Mouse (Mus musculus): ENCODE measurements around the gene Acadvl. TPM values are rescaled to one million over a fixed set of nuclear protein-coding genes. Genes with fewer than 3 reads are reported as not detected.

The Acadvl gene
- polyA plus RNA-seq, 1 experiment from 2014 or later, result 61.7 TPM

GRCm38 (mm10) chr11:69999666-70000065 is 15.5 kb downstream of the Acadvl start:
- H3K9me3 ChIP-seq (replicated peaks), result no peaks in the 10 kb centered on the region
- H3K4me3 ChIP-seq (replicated peaks), result peak overlapping the region; percentile 84
- H3K4me2 ChIP-seq, result peak overlapping the region; percentile 79
- no peaks in the 10 kb centered on the region for H3K27me3 ChIP-seq (replicated peaks)
- H3K27ac ChIP-seq (replicated peaks), result peak overlapping the region; percentile 99
- H3K36me3 ChIP-seq, result peaks cover 24% of the 10 kb centered on the region
- H3K4me1 ChIP-seq, result peaks cover 63% of the 10 kb centered on the region
- no peak overlapping the region for H3K9ac ChIP-seq (replicated peaks)
- WGBS, result 71% methylated on average over 8 of the region's 8 CpGs
- no peak for ATAC-seq (ENCODE audit: low FRiP score)

DNA sequence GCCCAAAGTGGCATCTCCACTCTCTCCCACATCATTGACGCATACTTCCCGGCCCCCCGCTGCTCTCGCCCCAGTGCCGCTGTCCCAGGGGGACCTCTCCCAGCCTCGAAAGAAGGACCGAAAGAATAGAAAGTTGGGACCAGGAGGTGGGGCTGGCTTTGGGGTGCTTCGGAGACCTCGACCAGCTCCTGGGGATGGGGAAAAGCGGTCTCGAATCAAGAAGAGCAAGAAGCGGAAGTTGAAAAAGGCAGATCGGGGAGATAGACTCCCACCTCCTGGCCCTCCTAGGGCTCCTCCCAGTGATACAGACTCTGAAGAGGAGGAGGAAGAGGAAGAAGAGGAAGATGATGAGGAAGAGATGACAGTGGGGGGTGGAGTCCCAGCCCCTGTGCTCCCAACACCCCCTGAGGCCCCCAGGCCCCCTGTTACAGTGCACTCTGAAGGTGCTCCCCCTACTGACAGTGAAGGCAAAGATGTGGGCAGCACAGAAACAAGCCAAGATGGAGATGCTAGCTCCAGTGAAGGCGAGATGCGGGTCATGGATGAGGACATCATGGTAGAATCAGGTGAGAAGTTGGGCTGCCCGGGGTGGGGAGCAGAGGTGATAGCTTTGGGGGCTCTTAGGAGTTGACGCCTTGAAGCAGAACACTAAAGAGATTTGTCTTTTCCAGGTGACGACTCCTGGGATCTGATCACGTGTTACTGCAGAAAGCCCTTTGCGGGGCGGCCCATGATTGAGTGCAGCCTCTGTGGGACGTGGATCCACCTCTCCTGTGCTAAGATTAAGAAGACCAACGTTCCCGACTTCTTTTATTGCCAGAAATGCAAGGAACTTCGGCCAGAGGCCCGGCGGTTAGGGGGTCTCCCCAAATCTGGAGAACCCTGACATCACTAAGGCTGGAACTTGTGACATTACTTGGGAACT is 16.4 kb downstream of the Acadvl start:
- Histone ChIP-seq H3K4me3 (replicated peaks) (no peak overlapping the region), H3K9me3 (replicated peaks) (no peaks in the 10 kb centered on the region), H3K27me3 (replicated peaks) (no peaks in the 10 kb centered on the region), H3K9ac (replicated peaks) (no peak overlapping the region), H3K36me3 (peaks cover 30% of the 10 kb centered on the region), H3K4me1 (peaks cover 63% of the 10 kb centered on the region), H3K27ac (replicated peaks) (no peak overlapping the region), H3K4me2 (no peak overlapping the region)
- 94% methylated on average over 27 of the region's 27 CpGs for WGBS
- ATAC-seq (ENCODE audit: low FRiP score), result no peak

GRCm38 (mm10) chr11:69997070-69997509 is 18.1 kb downstream of the Acadvl start:
- under 1% methylated on average over 39 of the region's 44 CpGs for whole genome bisulfite sequencing
- H3K27me3 ChIP-seq (replicated peaks), result no peaks in the 10 kb centered on the region
- H3K9ac ChIP-seq (replicated peaks), result peak overlapping the region; percentile 83
- peak overlapping the region; percentile 94 for H3K27ac ChIP-seq (replicated peaks)
- H3K36me3 ChIP-seq, result peaks cover 36% of the 10 kb centered on the region
- H3K4me2 ChIP-seq, result peak overlapping the region; percentile 73
- H3K4me3 ChIP-seq (replicated peaks), result peak overlapping the region; percentile 89
- H3K4me1 ChIP-seq, result peaks cover 56% of the 10 kb centered on the region
- peak; percentile 9 for ATAC-seq (ENCODE audit: low FRiP score)
- no peaks in the 10 kb centered on the region for H3K9me3 ChIP-seq (replicated peaks)

DNA sequence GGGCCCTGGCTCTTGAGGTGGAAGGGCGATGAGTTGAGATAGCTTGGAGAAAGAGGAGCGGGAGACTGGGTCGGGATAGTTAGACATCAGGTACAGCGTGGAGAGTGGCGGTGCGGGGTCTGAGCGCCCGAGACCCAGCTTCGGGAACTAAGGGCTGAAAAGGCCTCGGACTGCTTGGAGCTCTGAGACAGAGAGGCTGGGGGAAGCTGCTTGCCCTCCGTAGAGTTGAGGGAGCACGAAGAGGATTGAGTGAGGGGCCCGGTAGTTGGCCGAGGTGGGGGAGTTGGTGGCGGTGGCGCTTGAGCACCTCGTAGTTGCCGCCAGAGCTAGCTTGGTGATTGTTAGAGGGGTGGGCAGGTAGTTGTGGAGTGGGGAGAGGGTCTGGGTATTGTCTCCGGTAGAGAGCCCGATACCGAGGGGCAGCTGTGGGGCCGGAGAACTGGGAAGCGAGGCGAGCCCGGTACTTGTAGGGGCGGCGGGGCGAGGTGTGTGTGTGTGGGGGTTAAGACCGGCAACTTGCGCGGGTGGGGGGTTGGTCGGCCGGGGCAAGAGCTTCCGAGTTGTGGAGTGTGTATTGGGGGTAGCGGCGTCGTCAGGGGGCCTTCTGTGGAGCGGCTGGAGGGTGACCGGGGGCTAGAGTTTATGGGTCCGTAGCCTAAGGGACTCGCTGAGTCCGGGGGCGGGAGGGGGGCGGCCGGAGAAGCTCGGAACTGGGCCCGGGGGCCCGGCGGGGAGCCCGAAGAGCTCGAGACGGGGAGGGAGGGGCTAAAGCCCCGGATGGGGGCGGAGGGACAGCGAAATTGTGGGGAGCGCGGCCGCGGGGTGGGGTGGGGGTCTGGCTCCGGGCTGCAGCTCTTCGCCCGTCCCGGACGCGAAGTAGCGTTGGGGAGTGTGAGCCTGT is 18.8 kb downstream of the Acadvl start:
- peak overlapping the region; percentile 73 for H3K4me2 ChIP-seq
- peak overlapping the region; percentile 89 for H3K4me3 ChIP-seq (replicated peaks)
- ATAC-seq (ENCODE audit: low FRiP score), result peak; percentile 9
- H3K4me1 ChIP-seq, result peaks cover 49% of the 10 kb centered on the region
- H3K27me3 ChIP-seq (replicated peaks), result no peaks in the 10 kb centered on the region
- peaks cover 36% of the 10 kb centered on the region for H3K36me3 ChIP-seq
- no peaks in the 10 kb centered on the region for H3K9me3 ChIP-seq (replicated peaks)
- H3K27ac ChIP-seq (replicated peaks), result peak overlapping the region; percentile 94
- peak overlapping the region; percentile 83 for H3K9ac ChIP-seq (replicated peaks)
- 2% methylated on average over 66 of the region's 66 CpGs for WGBS

GRCm38 (mm10) chr11:69995391-69995960 is 19.7 kb downstream of the Acadvl start, which contains the start of gene Phf23:
Phf23 (plus strand) TSS chr11:69995777.
- H3K4me2 ChIP-seq, result peak within 1 kb of the TSS; percentile 73
- no peaks in the 10 kb centered on the region for H3K9me3 ChIP-seq (replicated peaks)
- peaks cover 36% of the 10 kb centered on the region for H3K36me3 ChIP-seq
- peak; percentile 82 for ATAC-seq (ENCODE audit: low FRiP score)
- H3K27ac ChIP-seq (replicated peaks), result peak within 1 kb of the TSS; percentile 94
- peak within 1 kb of the TSS; percentile 83 for H3K9ac ChIP-seq (replicated peaks)
- H3K27me3 ChIP-seq (replicated peaks), result no peaks in the 10 kb centered on the region
- H3K4me3 ChIP-seq (replicated peaks), result peak within 1 kb of the TSS; percentile 89
- peaks cover 47% of the 10 kb centered on the region for H3K4me1 ChIP-seq
- under 1% methylated on average over 36 of the region's 36 CpGs for WGBS

DNA sequence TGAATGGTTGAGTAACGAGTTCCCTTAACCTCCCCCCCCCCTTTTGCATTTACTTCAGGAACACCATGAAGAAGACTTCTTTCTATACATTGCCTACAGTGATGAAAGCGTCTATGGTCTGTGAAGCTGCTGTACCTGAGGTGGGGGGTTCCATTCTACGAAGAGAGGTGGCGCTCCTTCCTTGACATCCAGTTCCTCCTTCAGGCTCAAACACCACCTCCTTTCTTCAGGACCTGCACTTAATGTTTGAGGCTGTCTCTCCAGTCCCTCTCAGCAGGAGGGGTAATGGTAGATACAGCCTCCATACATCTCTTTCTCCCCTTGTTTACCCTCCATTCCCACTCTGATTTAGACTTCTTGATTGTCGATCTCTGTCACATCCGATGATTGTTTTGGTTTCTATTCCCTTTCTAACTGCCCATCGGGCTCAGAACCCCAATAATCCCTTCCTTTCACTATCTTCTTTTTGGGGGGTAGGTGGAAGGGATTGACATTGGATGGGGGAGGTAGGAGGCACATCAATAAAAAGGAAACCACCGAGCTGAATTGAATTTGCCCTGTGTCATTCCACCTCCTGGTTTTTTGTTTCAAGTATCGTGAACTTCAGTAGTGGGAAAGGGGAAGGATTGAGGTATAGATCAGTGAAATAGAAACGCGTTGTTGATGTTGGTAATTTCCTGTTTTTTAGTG is 20.7 kb downstream of the Acadvl start:
- Histone ChIP-seq H3K27ac (replicated peaks) (peak overlapping the region; percentile 33; the same call in 1 of the 2 replicates), H3K36me3 (peaks cover 39% of the 10 kb centered on the region), H3K9ac (replicated peaks) (no peak overlapping the region), H3K4me3 (replicated peaks) (peak overlapping the region; percentile 89; the same call in 1 of the 2 replicates), H3K4me1 (peaks cover 45% of the 10 kb centered on the region), H3K27me3 (replicated peaks) (no peaks in the 10 kb centered on the region), H3K4me2 (peak overlapping the region; percentile 73), H3K9me3 (replicated peaks) (no peaks in the 10 kb centered on the region)
- ATAC-seq (ENCODE audit: low FRiP score), result no peak
- WGBS, result 89% methylated on average over 11 of the region's 11 CpGs

DNA sequence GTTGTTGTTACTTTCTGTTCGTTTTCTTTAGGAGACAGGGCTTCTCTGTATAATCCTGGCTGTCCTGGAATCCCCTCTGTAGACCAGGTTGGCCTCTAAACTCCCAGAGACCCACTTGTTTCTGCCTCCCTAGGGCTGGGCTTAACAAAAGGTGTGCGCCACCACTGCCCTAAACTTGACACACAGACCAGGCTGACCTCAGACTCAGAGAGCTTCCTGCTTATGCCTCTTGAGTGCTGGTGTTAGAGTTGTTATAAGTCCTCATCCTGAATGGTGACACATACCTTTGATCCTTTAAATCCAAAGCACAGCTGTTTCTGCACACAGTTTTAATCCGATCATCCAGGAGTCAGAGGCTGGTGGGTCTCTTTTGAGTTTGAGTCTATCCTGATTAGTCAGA is 22.3 kb downstream of the Acadvl start:
- Histone ChIP-seq H3K36me3 (peaks cover 39% of the 10 kb centered on the region), H3K4me2 (peak overlapping the region; percentile 74), H3K27ac (replicated peaks) (0 out of 2 replicates have a peak overlapping the region, but pooled peaks have one; percentile 15), H3K27me3 (replicated peaks) (no peaks in the 10 kb centered on the region), H3K4me1 (peaks cover 34% of the 10 kb centered on the region), H3K9me3 (replicated peaks) (no peaks in the 10 kb centered on the region), H3K4me3 (replicated peaks) (peak overlapping the region; percentile 77), H3K9ac (replicated peaks) (peak overlapping the region; percentile 92; the same call in 1 of the 2 replicates)
- WGBS, result 85% methylated on average over 3 of the region's 3 CpGs
- no peak for ATAC-seq (ENCODE audit: low FRiP score)

DNA sequence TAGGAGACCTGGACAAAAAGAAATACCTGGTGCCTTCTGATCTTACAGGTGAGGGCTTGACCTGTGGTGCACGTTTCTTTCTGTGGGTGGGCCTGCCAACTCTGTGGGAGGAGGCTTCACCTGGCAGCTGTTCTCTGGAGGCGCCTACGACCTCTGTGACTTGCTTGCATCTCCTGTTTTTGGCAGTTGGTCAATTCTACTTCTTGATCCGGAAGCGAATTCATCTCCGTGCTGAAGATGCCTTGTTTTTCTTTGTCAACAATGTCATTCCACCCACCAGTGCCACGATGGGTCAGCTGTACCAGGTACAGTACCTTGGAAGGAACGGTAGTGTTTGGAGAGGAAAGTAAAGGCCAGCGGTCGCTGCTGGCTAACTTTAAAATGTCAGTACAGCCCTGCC is 22.8 kb downstream of the Acadvl start:
- H3K36me3 ChIP-seq, result peaks cover 43% of the 10 kb centered on the region
- peak overlapping the region; percentile 77 for H3K4me3 ChIP-seq (replicated peaks)
- H3K4me2 ChIP-seq, result peak overlapping the region; percentile 74
- peak overlapping the region; percentile 92 for H3K9ac ChIP-seq (replicated peaks)
- 88% methylated on average over 10 of the region's 10 CpGs for WGBS
- no peak for ATAC-seq (ENCODE audit: low FRiP score)
- H3K27ac ChIP-seq (replicated peaks), result peak overlapping the region; percentile 15; the same call in 1 of the 2 replicates
- no peaks in the 10 kb centered on the region for H3K27me3 ChIP-seq (replicated peaks)
- peaks cover 29% of the 10 kb centered on the region for H3K4me1 ChIP-seq
- no peaks in the 10 kb centered on the region for H3K9me3 ChIP-seq (replicated peaks)

- Histone ChIP-seq H3K36me3 (peaks cover 50% of the 10 kb centered on the region), H3K27me3 (replicated peaks) (no peaks in the 10 kb centered on the region), H3K4me2 (peak overlapping the region; percentile 74), H3K4me1 (peaks cover 27% of the 10 kb centered on the region), H3K9me3 (replicated peaks) (no peaks in the 10 kb centered on the region), H3K4me3 (replicated peaks) (peak overlapping the region; percentile 77), H3K9ac (replicated peaks) (peak overlapping the region; percentile 92), H3K27ac (replicated peaks) (peak overlapping the region; percentile 93)
- ATAC-seq (ENCODE audit: low FRiP score), result no peak
- 1% methylated on average over 15 of the region's 15 CpGs for WGBS
Measured at GRCm38 (mm10) chr11:69991711-69992110, 23.5 kb downstream of the Acadvl start.

- peak; percentile 78 for ATAC-seq (ENCODE audit: low FRiP score)
- H3K36me3 ChIP-seq, result peaks cover 56% of the 10 kb centered on the region
- H3K4me1 ChIP-seq, result peaks cover 27% of the 10 kb centered on the region
- H3K4me2 ChIP-seq, result peak within 1 kb of the TSS; percentile 74
- peak within 1 kb of the TSS; percentile 77 for H3K4me3 ChIP-seq (replicated peaks)
- peak within 1 kb of the TSS; percentile 92 for H3K9ac ChIP-seq (replicated peaks)
- no peaks in the 10 kb centered on the region for H3K27me3 ChIP-seq (replicated peaks)
- peak within 1 kb of the TSS; percentile 93 for H3K27ac ChIP-seq (replicated peaks)
- WGBS, result 0% methylated on average over 40 of the region's 40 CpGs
- H3K9me3 ChIP-seq (replicated peaks), result no peaks in the 10 kb centered on the region
Measured at GRCm38 (mm10) chr11:69990850-69991691, 24.1 kb downstream of the Acadvl start, which contains the start of gene Gabarap. Gabarap (plus strand) TSS chr11:69991143.
